9 mouse cellular contexts compared by ENCODE assay signal in the genomic region with DNA sequence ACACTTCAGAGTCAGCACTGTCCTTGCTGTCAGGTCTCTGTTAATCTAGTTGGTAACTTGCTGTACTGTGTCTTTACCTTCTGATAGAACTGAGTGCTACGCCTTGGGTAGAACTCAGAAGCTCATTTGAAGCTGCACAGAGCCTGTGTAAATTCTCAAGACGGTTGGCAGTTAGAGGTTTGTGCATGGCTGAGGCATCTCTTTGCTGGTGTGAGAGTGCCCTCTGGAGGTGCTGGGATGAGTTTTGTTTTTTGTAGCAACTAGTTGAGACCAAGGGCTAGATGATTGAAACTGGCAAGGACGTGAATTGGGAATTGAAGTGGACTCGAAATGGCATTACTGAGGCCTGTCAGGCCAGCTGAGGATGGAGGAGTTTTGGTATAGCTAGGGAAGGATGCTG. TPM values are rescaled to one million over a fixed set of nuclear protein-coding genes. Genes with fewer than 3 reads are reported as not detected.
A peak's percentile ranks its signal among the peaks of the same experiment; 100 is the strongest.
DNase-seq lines count a peak whose midpoint lies in the region; ATAC-seq and TF ChIP-seq lines count a peak whose summit lies in the region.
"Had no signal": no experiment of that assay in that cellular context is flagged by ENCODE, and none has a peak within 500 bp of the region (broad histone marks: within the 10 kb centered on the region; RNA-seq: fewer than 3 reads in every experiment).

No protein-coding gene starts in this region.

- H3K9ac ChIP-seq in hindbrain, embryonic 11.5 days (ENCODE audit: low read depth, low read length) = no peak overlapping the region
- H3K9ac ChIP-seq in hindbrain, embryonic 13.5 days = no peak overlapping the region
- H3K9ac ChIP-seq: midbrain, embryonic 12.5 days had no signal

- H3K4me3 ChIP-seq in hindbrain, embryonic 11.5 days (ENCODE audit: low read depth, low read length) = no peak overlapping the region
- no peak overlapping the region for H3K4me3 ChIP-seq in hindbrain, embryonic 13.5 days
- H3K4me3 ChIP-seq: midbrain, embryonic 12.5 days had no signal

- 0 out of 2 replicates have a peak, but pooled peaks cover 4% of the 10 kb centered on the region for H3K4me1 ChIP-seq in hindbrain, embryonic 11.5 days (replicated peaks; ENCODE audit: control insufficient read depth, insufficient read depth, low read length)
- H3K4me1 ChIP-seq in hindbrain, embryonic 13.5 days (replicated peaks) = peaks cover 75% of the 10 kb centered on the region

- H3K36me3 ChIP-seq in hindbrain, embryonic 11.5 days (ENCODE audit: control insufficient read depth, insufficient read depth, low read length) = no peaks in the 10 kb centered on the region
- H3K36me3 ChIP-seq in hindbrain, embryonic 13.5 days = peaks cover 10% of the 10 kb centered on the region

- no peak overlapping the region for H3K4me2 ChIP-seq in hindbrain, embryonic 11.5 days (replicated peaks; ENCODE audit: low read depth, low read length)
- no peak overlapping the region for H3K4me2 ChIP-seq in hindbrain, embryonic 13.5 days
- H3K4me2 ChIP-seq: midbrain, embryonic 12.5 days had no signal

- H3K27ac ChIP-seq in hindbrain, embryonic 11.5 days (ENCODE audit: low read depth, low read length) = no peak overlapping the region
- no peak overlapping the region for H3K27ac ChIP-seq in hindbrain, embryonic 13.5 days
- H3K27ac ChIP-seq: midbrain, embryonic 12.5 days had no signal

- DNase-seq in hindbrain, embryonic 11.5 days (ENCODE audit: low spot score) = peak; percentile 63
- no peak for DNase-seq in Patski (ENCODE audit: low read depth, low spot score)
- peak; percentile 83 to 87 for DNase-seq in cerebellum, postnatal 25 days
- DNase-seq in gastrocnemius, postnatal 10 days = peak; percentile 57
- DNase-seq in layer of hippocampus, adult 8-10 months (ENCODE audit: low spot score in 2 of 2) = peak; percentile 44 to 79
- DNase-seq in lung, postnatal 36 days = peak; percentile 84
- peak; percentile 57 for DNase-seq in telencephalon, adult 2 months (ENCODE audit: low read depth, low spot score)

- no peak for ATAC-seq in hindbrain, embryonic 11.5 days (ENCODE audit: low FRiP score)
- ATAC-seq in hindbrain, embryonic 13.5 days (ENCODE audit: low FRiP score) = no peak
- no peak for ATAC-seq in Patski

- peak; percentile 95 for TF ChIP-seq CTCF in Patski (IDR thresholded peaks at IDR 0.05)

- in situ Hi-C loops in Patski (cut with MboI; ENCODE audit: low pct_unique_long_range_greater_than_20kb) = loop anchor here (25.0 kb wide), 1 partner anchor 432 kb away; the partner anchor contains the start of genes Kmt5a and Sbno1

- no peaks in the 10 kb centered on the region for H3K9me3 ChIP-seq in hindbrain, embryonic 11.5 days (ENCODE audit: control insufficient read depth, low read length)
- no peaks in the 10 kb centered on the region for H3K9me3 ChIP-seq in hindbrain, embryonic 13.5 days
- H3K9me3 ChIP-seq: midbrain, embryonic 12.5 days had no signal

- WGBS in hindbrain, embryonic 11.5 days = 54% methylated on average over 4 of the region's 4 CpGs
- WGBS in hindbrain, embryonic 13.5 days = 48% methylated on average over 4 of the region's 4 CpGs

- no peaks in the 10 kb centered on the region for H3K27me3 ChIP-seq in hindbrain, embryonic 11.5 days (ENCODE audit: control insufficient read depth, insufficient read depth, low read length)
- H3K27me3 ChIP-seq in hindbrain, embryonic 13.5 days = no peaks in the 10 kb centered on the region
- H3K27me3 ChIP-seq in Patski = no peaks in the 10 kb centered on the region
- H3K27me3 ChIP-seq: midbrain, embryonic 12.5 days had no signal

- POLR2A ChIA-PET in Patski (lab: Charles Lee) = interaction anchor here (0.8 to 0.9 kb wide), 2 partner anchors 30 to 92 kb away, joined by 3 read pairs; no protein-coding TSS in a partner anchor

- CTCF ChIA-PET in Patski (lab: Charles Lee) = interaction anchor here (0.7 to 3.4 kb wide), 13 partner anchors 8 to 399 kb away, joined by 3 to 22 read pairs (median 4); no protein-coding TSS in a partner anchor

RNA-seq across cellular contexts. Expression of gene Zfp664, which starts 6.5 kb away (rescaled TPM):
- 150 and 168 TPM in 2 replicates for polyA plus RNA-seq in hindbrain, embryonic 11.5 days (2014; fragmentation: Nextera tagmentation; extraction: Ambion mirVana)
- 134 and 137 TPM in 2 replicates for polyA plus RNA-seq in hindbrain, embryonic 13.5 days (2015; fragmentation: Nextera tagmentation; extraction: Ambion mirVana)
- 121 TPM for polyA plus RNA-seq in Patski (2021)
- 10 to 100 TPM; 24.7 to 26.4 TPM for total RNA-seq in gastrocnemius, postnatal 10 days (2021)
- total RNA-seq in layer of hippocampus, adult 8-10 months (2022) = 10 to 100 TPM; 60.6 to 73.4 (median 65.8) TPM

RNA-seq across cellular contexts. Expression of gene Ccdc92, which starts 6.8 kb away (rescaled TPM):
- 14.7 and 21.1 TPM in 2 replicates for polyA plus RNA-seq in hindbrain, embryonic 11.5 days (2014; fragmentation: Nextera tagmentation; extraction: Ambion mirVana)
- polyA plus RNA-seq in hindbrain, embryonic 13.5 days (2015; fragmentation: Nextera tagmentation; extraction: Ambion mirVana) = 32.8 and 33.5 TPM in 2 replicates
- polyA plus RNA-seq in Patski (2021) = 26.5 TPM
- under 1 TPM; 0.61 TPM for total RNA-seq in gastrocnemius, postnatal 10 days (2021)
- total RNA-seq in layer of hippocampus, adult 8-10 months (2022) = 10 to 100 TPM; 70.4 to 76.4 (median 72.7) TPM
